Mouse (Mus musculus): ENCODE results near the gene Lman1l.

DNA sequence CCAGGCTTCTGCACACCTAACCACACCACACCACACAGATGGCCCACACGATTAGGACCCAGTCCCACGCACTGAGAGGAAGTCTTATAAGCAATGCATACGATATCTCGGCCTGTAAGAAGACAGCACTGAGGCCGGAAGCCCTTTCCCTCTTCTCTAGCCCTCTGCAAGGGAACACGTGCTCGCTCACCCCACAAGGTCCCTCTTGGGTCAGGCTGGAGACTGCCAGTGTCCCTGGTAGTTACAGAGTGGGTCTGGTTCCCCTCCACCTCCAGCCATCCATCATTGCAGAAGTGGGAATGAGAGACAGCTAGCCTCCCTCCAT lies 23.2 kb upstream of the Lman1l start:
- TF ChIP-seq CTCF (IDR thresholded peaks at IDR 0.05; ENCODE audit: control insufficient read depth, insufficient read depth, low read length): no peak
- no peak for TF ChIP-seq POLR2A (IDR thresholded peaks at IDR 0.05; ENCODE audit: borderline replicate concordance, control insufficient read depth, low read depth, low read length)
